Mouse (Mus musculus): ENCODE results near the gene Cldn14.
"Not testable (repeated sequence)": the region's sequence is repeated elsewhere in the genome, so short reads cannot be mapped to it uniquely, and the experiment has no call there.

The Cldn14 gene

GRCm38 (mm10) chr16:94006706-94007665, 1.7 kb downstream of the Cldn14 start:
- no peak for DNase-seq

GRCm38 (mm10) chr16:94003478-94003877, 5.2 kb downstream of the Cldn14 start:
- no peak for DNase-seq

DNA sequence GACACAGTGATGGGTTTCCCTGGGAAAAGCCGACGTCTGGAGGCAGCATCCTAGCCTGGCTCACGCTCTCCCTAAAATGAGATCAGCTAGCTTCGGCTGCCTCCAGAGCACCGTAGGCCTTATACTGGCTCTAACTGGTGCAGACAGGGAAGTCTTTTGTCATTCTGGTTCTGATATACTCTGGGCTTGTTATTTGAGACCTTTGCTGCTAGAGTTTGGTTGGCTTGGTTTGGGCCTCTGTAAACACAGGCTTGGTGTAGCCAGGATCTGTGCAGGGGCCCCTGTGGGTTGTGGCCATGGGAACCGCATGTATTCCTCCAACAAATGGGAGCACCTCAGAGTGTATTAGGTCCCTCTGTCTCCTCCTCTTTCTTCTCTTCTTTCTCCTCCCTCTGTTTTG, 7.3 kb downstream of the Cldn14 start:
- no peak for DNase-seq

DNA sequence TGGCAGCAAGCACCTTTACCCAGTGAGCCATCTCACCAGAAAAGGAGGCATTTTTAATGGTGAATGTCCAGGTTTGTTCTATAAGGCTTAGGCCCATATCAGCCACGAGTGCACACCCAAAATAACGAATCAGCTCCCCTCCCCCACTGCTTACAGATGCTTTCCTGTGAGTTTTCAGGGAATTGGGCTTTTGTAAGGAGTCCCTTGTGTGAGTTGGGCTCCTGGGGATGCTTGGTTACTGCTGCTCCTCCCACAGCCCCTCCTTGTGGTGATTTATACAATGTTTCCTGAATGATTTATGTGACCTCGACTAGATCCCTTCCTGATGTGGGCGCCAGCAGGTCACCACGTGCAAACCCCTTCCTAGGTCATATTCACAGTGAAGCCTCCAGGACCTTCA, 9.7 kb downstream of the Cldn14 start:
- DNase-seq: no peak

DNA sequence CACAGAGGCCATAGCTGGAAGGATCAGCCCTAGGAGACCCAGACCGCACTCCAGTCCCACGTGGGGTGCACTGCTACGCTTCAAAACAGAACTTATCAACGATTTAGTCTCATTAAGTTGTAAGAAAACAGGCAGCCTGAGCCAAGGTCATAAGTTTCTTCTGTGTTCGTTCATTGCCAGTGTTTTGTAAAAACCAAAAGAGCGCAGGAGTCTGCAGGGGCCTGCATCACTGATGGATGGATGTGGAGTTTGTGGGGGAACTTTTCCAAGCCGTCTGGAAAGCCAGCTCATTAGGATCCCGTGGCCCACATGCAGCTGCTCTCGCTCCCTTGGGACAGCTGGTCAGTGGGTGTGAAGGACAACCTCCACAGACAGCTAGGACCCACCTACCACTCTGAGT, 25.1 kb downstream of the Cldn14 start:
- no peak for DNase-seq

GRCm38 (mm10) chr16:93982341-93982740, 26.3 kb downstream of the Cldn14 start:
- DNase-seq: no peak

GRCm38 (mm10) chr16:93981190-93981841, 27.3 kb downstream of the Cldn14 start:
- DNase-seq: no peak

GRCm38 (mm10) chr16:93980338-93980737, 28.3 kb downstream of the Cldn14 start:
- not testable (repeated sequence) for DNase-seq

- DNase-seq: no peak
These were observed 29.3 kb downstream of the Cldn14 start for GRCm38 (mm10) chr16:93979316-93979715.

GRCm38 (mm10) chr16:93977587-93977986, 31.1 kb downstream of the Cldn14 start:
- no peak for DNase-seq

GRCm38 (mm10) chr16:93976907-93977306, 31.7 kb downstream of the Cldn14 start:
- peak; percentile 33 for DNase-seq

DNA sequence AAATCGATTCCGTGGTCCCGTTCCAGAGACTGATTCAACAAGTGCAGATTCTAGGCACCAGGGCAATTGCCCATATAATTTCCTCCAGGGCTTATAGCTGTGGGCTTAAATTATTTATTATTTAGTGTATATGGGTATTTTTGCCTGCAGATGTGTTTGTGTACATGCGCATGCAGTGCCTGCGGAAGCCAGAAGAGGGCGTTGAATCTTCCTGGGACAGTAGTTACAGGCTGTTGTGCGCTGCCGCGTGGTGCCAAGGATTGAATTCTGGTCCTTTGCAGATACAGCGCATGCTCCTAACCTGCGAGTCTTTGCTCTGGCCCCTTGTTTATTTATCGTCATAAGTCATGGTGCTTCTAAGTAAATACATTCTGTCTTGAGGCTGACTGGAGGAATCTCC, 33.2 kb downstream of the Cldn14 start:
- no peak for DNase-seq

GRCm38 (mm10) chr16:93974278-93974677, 34.4 kb downstream of the Cldn14 start:
- DNase-seq: no peak

DNA sequence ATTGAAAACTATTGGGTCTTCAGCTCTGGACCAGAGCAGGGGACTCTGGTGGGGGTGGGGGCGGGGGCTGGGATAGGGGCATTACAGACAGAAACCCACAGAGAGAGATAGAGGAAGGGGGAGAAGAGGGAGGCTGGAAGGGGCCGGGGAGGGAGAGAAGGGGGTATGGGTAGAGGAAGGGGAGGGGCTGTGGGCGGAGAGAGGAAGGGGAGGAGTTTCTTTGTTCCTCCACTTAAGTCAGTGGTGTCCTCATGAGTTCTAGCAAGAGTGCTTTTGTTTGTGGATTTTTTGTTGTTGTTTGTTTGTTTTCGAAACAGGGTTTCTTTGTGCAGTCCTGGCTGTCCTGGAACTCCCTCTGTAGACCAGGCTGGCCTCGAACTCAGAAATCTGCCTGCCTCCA, 35.1 kb downstream of the Cldn14 start:
- DNase-seq: no peak

DNA sequence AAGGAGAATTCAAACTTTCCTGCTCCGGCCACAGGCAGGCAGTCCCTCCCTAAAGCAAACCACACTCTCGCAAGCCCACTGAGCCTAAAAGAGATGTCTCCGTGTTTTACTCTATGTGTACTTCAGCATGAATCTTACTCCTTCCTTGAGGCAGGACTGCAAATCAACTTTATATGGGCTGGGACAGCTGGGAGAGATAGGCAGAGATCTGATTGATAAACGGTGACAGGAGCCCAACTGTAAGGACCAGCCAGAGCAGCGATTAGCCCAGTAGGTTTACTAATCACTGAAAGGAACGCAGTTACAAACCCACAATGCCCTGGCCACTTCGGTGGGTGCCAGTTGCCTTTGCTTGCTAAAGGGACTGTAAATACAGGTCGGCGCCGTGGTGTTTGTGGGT, 35.5 kb downstream of the Cldn14 start:
- DNase-seq: no peak

DNA sequence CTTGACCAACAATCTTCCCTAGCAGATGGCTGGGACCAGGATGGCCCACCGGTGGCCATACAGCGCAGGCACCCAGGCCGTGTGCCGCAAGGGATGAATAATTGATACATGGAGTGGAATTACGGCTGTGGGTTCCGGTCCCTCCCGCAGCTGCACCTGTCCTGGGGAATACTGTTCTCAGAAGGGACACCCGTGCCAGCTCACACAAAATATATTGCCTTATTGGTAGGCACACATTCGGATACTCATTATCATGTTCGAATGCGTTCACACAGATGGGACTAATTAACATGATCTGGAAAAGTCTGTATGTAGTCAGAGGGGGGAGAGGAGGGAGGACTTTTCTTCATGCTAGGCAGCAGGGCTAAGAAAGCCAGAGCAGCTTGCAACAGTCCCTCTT, 37.6 kb downstream of the Cldn14 start:
- no peak for DNase-seq

GRCm38 (mm10) chr16:93967893-93968292, 40.7 kb downstream of the Cldn14 start:
- DNase-seq: no peak

GRCm38 (mm10) chr16:93962283-93962682, 46.4 kb downstream of the Cldn14 start:
- DNase-seq: no peak

GRCm38 (mm10) chr16:93961099-93961646, 47.5 kb downstream of the Cldn14 start:
- DNase-seq: no peak

DNA sequence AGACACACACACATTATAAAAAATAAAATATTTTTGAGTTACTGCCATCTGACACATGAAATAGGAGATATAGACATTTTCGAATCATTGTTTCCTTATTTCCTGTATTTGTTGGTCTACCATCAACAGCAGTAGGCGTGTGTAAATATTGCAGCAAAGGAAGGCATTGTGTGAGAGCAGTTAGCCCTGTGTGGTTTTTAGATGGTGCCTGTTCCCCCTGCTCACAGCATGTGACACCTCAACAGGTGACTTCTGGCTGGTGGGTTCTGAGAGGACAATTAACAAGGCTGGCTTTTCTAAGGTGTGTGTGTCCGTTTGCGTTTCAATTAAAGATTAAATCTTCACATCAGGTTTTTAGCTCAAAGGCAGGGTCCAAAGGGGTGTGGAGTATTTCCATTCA, 48.1 kb downstream of the Cldn14 start:
- no peak for DNase-seq

DNA sequence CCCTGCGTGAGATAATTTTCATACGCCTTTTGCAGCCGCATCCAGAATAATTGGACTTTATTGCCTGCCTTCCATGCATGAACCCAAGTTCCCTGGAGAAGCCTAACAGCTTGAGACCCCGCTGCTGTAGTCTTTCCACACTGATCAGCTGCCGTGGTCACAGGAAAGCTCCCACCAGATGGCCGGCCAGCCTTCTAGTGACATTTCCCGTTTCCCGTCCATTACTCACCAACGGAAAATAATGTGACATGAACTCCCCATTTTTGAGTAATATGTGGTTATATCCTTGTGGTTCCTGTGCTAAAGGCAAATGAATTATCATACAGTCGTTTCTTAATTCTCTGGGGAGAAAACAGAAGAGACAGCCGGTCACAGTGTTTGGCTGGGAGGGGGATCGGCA, 51.2 kb downstream of the Cldn14 start:
- DNase-seq: peak; percentile 5

- DNase-seq: no peak
These were observed 51.7 kb downstream of the Cldn14 start for GRCm38 (mm10) chr16:93956986-93957385.

- no peak for DNase-seq
These were observed 61.2 kb downstream of the Cldn14 start for GRCm38 (mm10) chr16:93947396-93947795.

GRCm38 (mm10) chr16:93944301-93944700, 64.3 kb downstream of the Cldn14 start:
- no peak for DNase-seq

Data from kidney, adult 9 months (tissue).